Mouse (Mus musculus) adrenal gland, adult 10 weeks (tissue): ENCODE results near the gene Desi1. TPM values are rescaled to one million over a fixed set of nuclear protein-coding genes. Genes with fewer than 3 reads are reported as not detected.

Experiments
- polyA plus RNA-seq: library from polyadenylated mRNA; stranded (reverse); fragments of 350-450 nt; fragmentation: Illumina TruSeq; extraction: RNeasy Lipid Tissue Mini Kit (QIAGEN cat#74804); gene quantifications from one replicate; pipeline ENCODE4 v1.2.3, GENCODE M21; 2014; ENCODE audit warnings: low read depth, low replicate concordance

The Desi1 gene
- 43.8 TPM for polyA plus RNA-seq

DNA sequence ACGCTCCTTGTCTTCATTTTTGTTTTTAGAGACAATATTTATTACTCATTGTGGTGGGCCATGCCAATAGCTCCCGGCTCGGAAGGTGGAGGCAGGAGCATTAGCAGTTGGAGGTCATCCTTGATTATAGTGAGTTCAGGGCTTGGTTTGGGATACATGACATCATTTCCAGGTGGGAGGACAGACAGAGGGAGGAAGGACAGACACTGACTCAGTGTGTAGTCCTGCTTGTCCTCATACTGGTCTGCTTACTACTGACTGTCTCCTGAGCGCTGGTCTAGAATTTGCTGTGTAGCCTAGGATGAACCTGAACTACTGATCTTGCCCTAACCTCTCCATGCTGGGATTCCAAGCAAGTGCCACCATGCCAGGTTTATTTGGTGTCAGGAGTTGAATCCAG lies at the start of gene Desi1:
Gene Desi1, minus strand, starts transcription at position 101 of the 400 bp plus-strand sequence.

DNA sequence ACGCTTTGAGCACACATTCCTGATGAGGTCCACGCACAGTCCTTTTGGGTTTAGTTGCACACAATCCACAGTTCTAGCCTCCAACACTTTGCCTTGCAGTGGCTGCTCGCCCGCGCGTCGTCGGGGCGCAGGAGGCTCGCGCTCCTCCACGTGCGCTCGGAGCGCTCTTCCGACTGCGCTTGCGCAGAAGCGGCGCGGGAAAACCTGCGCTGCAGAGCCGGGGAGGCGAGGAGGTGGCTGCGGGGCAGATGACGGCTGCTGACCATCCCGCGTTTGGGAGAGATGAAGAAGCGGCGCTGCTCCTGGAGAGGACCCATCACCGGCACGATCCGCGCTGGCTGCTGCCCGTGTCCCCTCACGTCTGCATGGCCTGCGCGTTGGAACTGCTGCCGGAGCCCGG lies 36.2 kb upstream of the Desi1 start, which contains the start of gene Mei1:
Gene Mei1, plus strand, starts transcription at position 99 of the 400 bp plus-strand sequence.

DNA sequence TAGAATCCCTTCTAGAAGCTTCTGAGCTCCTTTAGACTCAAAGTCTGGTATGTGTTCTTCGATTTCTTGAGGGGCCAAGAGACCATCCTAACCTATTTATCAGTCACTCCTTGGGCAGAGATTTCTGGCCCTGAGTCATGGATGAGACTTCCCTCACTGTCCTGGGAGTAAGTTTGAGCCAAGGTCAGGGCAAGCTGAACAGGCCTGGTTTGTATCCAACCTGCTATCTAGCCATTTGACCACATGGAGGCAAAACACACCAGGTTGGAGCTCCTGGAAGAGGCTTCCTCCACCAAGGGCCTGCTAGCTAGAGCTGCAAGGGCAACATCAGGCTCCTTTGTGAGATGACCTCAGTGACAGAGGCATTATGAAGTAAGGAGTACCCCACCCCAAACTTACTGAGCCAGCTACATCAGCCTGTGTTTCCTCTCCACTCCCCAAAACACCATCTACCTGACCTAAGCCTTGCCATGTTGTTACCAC lies 25.1 kb upstream of the Desi1 start, which contains the start of gene 4930407I10Rik:
Gene 4930407I10Rik, plus strand, starts transcription at position 433 of the 483 bp plus-strand sequence.

DNA sequence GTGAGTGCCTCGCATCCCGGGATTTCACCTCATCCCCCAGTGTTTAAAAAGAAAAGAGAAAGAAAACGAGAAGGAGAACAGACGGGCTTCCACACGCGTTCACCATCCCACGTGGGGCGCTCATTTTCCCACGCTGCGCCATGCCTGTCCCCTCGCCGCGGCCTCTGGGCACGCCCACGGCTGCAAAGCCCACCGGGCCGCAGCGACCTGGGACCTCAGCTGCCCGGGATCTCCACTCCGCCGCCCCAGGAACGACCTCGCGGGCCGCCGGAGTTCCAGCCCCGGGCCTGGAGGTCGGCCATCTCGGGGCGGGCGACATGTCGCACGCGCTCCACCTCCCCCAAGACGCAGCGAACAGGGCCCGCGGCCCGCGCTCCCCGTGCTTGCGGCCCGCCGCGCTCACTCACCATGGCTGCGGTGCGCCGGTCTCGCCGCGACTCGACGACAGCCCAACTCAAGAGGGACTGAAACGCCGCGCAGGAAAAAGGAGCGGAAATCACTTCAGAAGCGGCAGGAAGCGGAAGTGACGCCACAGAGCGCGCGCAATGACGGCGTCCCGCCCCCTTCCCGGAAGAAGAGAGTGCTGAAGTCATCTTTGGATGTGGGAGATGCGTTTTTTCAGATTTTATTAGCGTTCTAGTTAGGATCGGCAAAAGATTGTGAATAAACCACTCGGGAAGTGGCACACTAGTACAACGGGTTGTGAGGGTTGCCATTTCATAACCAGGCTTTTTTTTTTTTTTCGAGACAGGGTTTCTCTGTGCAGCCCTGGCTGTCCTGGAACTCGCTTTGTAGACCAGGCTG lies 13.6 kb upstream of the Desi1 start, which contains the start of gene Snu13:
Gene Snu13, minus strand, starts transcription at position 519 of the 804 bp plus-strand sequence.

DNA sequence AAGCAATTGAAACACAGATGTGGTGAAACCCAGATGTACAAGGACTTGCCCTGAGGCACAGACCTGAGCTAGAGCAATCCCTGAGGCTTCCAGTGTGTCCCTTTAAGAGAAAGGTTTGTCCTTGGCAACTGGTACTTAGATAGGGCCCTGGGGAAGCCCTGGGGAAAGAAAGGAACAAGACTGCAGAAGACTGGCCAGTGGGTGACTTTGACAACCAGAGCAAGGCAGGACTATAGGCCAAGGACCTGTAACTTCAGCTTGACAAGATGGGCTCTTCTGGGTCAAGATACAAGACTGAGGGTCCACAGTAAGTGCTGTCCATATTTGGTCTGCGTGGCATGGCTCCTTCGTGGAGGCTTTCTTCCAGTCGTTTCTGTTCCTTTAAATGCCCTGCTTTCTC lies 46.0 kb downstream of the Desi1 start, which contains the start of gene Xrcc6:
Gene Xrcc6, plus strand, starts transcription at position 190 of the 400 bp plus-strand sequence.

DNA sequence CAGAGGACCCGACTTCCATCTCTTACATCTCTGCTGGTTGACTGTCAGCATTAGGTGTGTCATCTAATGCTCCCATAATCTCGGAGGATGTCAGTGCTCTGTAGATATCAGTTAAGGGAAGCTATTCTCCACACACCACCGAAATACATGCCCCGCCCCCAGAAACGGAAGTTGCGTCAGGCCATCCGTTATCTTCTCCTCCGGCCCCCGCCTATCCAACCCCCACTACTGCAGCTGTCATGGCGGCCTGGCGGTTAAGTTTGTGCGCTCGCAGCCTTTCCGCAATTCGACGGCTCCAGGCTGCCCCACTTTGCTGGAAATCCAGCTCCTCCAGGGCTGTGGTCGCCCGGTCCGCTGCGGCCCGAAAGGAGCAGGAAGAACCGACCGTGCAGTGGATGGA lies 53.3 kb downstream of the Desi1 start, which contains the start of gene 1700029P11Rik:
Gene 1700029P11Rik, plus strand, starts transcription at position 220 of the 400 bp plus-strand sequence.

DNA sequence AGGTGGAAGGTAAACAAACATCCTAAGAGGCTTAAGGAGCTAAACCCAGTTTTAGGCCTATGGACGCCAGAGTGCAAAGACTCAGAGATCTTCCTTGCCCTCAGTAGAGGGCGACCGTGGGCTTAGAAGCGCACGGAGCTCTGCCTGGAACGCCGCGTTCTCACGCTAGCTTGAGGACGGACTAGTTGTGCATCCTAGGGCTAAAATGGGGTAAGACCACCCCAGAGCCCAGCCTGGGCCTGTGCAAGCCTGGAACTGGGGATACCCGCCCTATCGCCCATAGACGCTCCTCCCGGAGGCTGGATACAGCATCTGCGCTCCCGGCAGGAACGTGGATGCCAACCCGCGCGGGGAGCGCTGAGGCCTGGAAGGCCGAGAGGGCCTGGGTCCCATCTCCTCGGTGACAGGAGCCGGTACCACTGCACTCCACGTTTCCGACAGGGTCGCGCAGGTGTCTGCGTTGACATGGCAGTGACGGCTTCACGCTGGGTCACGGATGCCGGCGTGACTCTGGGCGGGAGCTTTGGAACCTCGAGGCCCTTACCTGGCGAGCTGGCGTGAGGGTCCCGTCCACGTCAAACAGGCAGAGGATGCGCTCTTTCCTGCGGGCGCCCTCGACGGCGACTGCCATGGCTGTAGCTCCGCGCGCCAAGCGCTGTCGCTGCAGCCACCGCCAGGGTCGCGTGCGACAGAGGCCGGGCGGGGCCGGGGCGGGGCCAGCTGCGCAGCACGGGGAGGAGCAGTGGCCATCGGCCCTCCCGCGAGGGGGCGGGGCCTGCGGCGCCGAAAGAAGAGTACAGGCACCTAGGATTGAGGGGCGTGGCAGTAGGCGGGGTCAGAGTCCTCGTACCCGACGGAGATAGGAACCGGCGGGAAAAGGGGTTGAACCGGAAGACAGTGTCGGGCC lies 73.2 kb downstream of the Desi1 start, which contains the start of gene Pmm1:
Gene Pmm1, minus strand, starts transcription at position 760 of the 907 bp plus-strand sequence.

Other genes with a start within 250 kb of the Desi1 start
- gene Tef, start 231.4 kb downstream of the Desi1 start, polyA plus RNA-seq, result 21.1 TPM
- 15.7 TPM for gene Tob2, start 175.1 kb downstream of the Desi1 start, polyA plus RNA-seq
- gene Phf5a, start 162.0 kb downstream of the Desi1 start, polyA plus RNA-seq, result 20.7 TPM
- gene Aco2, start 161.6 kb downstream of the Desi1 start, polyA plus RNA-seq, result 113 TPM
- gene Polr3h, start 107.6 kb downstream of the Desi1 start, polyA plus RNA-seq, result 3.6 TPM
- 0.52 TPM for gene Csdc2, start 97.1 kb downstream of the Desi1 start, polyA plus RNA-seq
- 2.3 TPM for gene Pmm1, start 72.9 kb downstream of the Desi1 start, polyA plus RNA-seq
- gene 1700029P11Rik, start 53.3 kb downstream of the Desi1 start, polyA plus RNA-seq, result not detected
- gene Xrcc6, start 46.0 kb downstream of the Desi1 start, polyA plus RNA-seq, result 290 TPM
- gene Snu13, start 13.7 kb upstream of the Desi1 start, polyA plus RNA-seq, result 480 TPM
- gene 4930407I10Rik, start 25.3 kb upstream of the Desi1 start, polyA plus RNA-seq, result not detected
- not detected for gene Mei1, start 36.1 kb upstream of the Desi1 start, polyA plus RNA-seq
- gene Ccdc134, start 94.1 kb upstream of the Desi1 start, polyA plus RNA-seq, result 1.9 TPM
- 14.1 TPM for gene Srebf2, start 113.3 kb upstream of the Desi1 start, polyA plus RNA-seq
- gene Shisa8, start 179.0 kb upstream of the Desi1 start, polyA plus RNA-seq, result not detected
- not detected for gene Tnfrsf13c, start 190.5 kb upstream of the Desi1 start, polyA plus RNA-seq
- not detected for gene Cenpm, start 210.9 kb upstream of the Desi1 start, polyA plus RNA-seq
- gene 1500009C09Rik, start 218.5 kb upstream of the Desi1 start, polyA plus RNA-seq, result not detected
- 2.0 TPM for gene Sept3, start 241.0 kb upstream of the Desi1 start, polyA plus RNA-seq